Mouse (Mus musculus): ENCODE measurements at regions not wholly inside any gene's neighbourhood (a gene's known extent, or its start where the extent isn't known, plus 50 kb on each side); places are given as distances from the start of the nearest gene placed in this dataset.
A peak's percentile ranks its signal among the peaks of the same experiment; 100 is the strongest.
"Not testable (repeated sequence)": the region's sequence is repeated elsewhere in the genome, so short reads cannot be mapped to it uniquely, and the experiment has no call there.

DNA sequence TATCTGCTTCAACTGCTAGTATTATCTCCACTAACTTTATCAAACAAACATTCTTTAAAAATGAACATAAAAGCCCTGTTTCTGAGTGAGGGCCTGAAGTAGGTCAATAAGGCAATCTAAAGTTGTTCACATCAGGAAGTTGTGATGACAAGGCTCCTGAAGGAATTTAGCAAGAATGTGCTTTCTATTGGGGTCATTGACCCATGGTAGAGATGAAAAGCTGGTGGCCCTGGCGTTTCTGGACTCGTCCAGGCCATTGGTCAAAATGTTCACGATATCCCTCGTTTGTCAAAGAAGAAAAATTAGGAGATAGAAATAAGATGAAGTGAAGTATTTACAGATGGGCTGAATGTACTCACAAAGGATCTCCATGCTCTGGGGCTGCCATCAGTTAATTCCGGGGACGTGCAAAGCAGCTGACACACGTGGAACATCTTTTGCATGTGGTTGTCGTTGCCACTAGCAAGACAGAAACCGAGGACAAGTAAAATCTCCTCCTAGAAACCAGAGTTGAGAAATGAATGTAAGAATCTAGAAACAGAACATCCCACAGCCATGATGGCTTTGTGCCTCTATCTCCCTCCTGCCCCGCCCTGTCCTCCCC lies 134.1 kb downstream of the Snx18 start:
- DNase-seq = no peak

DNA sequence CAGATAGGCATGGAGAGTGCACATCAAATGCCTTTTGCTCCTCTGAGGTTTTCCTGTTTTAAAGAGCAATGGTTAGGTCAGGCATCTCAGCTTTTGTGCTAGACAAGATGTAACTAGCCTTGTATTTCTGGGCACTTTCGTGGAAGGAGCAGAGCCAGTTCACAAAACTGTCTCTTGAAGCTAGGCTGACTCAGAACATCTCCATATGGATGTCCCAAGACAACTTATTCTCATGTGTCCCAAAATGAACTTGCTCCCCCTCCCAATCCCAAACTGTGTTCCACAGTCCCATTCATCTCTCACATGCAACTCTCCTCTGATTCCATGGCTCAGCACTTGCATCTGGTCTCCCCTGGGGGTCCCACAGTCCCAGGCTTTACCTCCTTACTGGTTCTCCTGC lies 135.5 kb downstream of the Snx18 start:
- DNase-seq = no peak

DNA sequence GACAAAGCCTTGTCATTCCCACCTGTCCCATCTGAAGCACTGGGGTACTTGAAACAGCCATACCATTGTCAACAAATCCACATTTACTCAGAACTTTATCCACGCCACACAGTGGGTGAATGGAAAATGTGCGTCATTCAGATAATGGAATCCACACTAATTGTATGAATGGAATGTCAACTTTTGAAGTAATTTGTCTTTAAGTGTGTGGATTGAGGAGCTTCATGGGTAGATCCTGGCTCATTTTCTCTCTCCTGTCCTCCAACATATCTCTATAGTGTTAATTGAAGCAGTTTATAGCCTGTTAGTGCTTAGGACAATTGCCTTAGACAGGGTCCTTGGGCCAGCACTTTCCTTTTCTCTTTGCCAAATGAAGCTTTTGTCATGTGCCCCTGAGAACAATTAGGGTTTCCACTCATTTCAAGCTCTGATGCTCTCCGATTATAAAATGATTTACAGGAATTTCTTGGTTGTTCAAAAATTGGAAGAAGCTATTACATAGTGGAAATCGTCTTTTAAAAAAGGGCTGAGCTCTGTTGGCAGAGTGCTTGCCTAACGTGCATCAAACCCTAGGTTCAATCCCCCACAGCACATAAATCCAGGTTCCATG lies 140.4 kb downstream of the Snx18 start:
- DNase-seq = no peak

DNA sequence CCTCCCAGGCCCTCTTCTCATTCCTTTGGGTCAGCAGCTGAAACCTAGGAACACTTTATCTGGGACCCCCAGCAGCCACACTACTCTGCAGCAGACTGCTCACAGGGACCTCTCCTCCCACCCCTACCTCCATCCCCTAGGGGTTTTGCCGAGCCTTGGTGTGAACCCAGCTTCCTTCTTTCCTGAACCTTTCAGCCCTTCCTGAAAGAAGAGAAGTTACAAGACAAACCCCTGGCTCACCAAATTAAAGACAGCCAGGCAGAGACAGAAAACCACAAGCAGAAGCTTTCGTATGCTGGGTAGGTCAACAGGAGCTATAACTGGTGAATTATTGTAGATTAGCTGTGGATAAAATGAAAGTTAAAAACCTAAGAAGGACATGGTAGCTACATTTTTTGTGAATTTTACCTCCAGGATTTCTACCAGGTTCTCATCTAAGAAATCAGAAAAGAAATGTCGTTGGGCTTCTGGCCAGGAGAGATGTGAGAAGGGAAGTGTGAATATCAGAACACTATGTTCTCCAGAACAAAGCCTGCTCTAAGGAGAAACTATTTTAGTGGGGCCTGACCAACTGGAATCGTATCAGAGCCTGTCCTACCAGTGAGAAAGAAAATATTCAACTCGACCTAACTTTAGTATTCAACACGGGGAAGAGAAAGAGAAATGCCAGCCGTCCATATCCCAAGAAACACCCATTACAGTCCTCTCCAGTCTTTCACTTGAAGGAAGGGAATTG lies 147.4 kb downstream of the Snx18 start:
- DNase-seq = no peak

DNA sequence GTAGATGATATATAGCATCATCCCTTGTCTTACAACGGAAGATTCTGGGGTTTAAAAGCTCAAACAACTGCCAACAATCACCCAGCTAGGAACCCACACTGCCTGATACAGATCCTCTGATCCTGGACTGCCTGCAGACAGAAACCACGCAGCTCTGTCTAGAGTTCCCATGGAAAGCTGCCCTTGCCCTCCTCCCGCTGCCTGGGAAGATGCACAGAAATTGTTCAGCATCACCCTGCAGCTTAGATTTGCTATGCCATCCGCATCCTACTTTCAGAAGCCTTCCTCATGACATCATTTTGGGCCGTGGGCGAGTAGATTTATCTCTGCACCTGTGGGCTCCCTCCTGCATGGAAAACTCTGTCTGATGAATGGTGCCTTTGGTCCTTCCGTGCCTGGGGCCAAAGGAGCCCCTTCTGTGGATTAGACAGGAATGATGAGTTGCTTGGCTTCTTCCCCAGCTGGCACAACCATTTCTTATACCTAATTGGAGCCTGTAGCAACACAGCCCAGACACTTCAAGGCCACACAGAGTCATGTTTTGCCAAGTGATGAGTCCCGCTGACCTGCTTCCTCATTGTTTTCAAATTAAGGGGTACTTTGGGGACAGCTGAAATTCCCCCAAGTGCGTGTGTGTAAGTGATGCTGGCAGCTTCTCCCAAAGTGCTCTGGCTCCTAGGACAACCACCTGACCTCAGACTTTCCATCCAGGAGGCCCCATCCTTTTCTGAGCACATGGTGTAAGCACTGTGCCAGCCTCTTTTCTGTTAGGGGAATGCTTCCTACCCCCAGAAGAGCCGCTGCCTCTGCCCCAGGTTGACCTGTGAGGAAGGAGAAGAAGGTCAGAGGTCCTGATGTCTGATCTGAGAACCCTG lies 153.9 kb downstream of the Snx18 start:
- peak; percentile 41 to 44 for DNase-seq

DNA sequence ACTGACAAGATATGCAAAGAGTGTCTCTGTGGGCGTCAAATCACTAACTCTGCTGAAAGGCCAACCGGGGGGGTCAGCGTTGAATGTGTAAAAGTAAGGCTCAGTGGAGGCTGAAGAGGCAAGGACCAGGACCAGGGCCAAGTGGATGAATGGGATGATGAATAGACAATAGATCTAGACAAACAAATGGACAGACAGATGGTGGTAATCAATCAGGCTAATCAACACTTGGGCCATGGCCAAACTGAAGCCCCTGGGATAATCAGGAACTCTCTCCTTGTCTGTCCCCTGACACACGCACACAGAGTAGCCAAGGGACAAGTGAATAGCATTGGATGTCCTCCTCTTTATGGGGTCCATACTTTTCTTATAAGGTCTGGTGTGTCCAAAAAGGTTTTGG lies 154.9 kb downstream of the Snx18 start:
- peak; percentile 9 to 22 for DNase-seq

DNA sequence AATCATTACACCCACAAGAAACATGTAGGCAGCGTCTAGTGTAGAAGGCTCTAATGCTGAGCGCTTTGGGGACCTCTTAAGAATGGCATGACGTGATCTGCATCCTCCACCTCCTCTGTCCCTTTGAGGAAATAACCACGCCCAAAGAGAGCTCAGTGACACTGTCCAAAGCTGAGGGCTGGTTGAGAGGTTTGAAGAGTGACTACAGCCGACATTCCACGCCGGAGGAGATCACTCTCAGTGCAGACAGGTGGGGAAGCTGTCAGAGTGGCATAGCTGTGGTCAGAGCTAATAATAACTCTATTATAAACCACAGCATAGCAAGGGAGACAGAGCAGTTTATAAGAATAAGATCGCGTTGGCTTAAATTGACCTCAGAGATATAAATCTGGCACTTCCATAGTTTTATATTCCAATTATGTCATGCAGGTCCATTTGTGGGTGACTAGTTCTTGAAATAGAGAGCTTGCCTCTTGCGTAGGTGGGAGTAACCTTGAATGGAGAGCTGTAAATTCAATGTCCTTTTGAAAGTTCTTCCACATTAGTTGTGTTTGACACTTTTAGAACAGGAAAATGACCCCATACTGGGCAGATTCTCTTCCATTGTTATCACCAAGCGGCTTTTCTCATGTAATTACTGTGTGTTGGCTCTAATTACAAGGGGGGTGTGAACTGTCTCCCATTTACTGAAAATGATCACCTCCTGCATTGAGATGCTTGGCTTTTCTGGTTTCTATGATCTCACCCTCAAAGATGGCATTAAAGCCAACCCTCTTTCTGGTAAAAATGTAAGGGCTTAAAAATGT lies 161.7 kb downstream of the BC067074 start:
- no peak for DNase-seq

DNA sequence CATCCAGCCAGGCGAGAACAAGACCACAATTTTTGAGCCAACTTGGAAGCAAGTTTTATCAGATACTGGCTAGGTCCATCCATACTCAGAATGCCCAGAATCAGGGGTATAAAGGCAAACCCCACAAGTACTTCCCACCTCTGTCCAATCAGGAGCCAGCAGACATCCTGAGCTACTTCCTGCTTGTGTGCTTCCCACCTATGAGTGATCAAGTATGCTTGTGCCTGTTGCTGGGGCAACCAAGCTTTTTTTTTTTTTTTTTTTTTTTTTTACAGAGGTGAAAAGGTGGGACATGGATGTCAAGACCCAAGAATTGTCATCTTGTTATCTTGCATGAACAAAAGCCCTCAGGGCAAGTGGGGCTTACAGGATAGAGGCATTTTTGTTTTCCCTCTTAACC lies 155.4 kb downstream of the BC067074 start:
- no peak for DNase-seq

DNA sequence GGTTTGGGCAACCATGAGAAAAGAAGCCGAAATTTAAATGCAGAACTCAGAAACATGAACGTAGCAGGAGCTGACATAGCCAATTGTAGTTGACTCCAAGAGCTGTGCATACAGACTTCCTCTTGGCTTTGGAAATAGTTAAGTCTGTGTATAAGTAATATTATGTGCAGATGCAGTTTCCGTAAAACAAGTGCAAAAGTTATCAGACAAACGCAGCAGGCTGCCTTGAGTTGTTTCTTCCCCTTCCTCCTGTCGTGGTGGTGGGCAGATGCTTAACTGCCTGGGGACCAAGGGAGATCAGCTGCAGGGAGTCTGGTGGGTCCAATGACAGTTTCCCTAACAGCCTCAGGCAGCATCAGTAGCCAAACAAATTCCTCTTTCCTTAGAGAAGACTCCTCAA lies 153.3 kb downstream of the BC067074 start:
- no peak for DNase-seq

DNA sequence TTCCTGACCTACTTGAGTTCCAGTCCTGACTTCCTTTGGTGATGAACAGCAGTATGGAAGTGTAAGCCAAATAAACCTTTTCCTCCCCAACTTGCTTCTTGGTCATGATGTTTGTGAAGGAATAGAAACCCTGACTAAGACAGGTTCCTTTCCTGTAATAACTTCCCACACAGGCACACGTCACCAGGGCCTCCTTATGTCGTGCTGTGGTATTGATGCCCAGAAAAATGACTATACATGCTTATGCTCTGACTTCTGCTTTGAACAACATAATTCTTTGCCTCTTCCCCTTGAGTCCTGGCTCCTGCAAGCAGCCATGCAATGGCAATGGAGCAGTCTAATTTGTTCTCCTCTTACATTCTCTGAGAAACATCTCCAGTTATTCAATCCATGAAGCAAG lies 151.5 kb downstream of the BC067074 start:
- not testable (repeated sequence) for DNase-seq

DNA sequence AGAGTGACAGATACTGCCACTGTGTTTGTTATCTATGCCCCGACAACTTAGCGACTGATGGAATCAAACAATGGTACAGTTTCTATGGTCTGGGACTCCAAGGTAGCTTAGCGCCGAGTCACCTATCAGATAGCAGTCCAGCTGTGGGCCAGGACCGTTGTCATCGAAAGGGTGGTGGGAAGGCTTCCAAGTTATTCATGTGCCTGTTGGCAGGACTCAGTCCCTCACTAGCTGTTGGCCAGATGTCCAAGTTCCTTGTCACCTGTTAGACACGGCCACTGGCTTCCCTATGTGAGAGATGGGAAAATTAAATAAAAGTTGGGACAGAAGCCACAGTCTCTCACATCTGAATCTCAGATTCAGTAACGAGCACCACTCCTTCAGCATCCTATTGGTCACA lies 150.1 kb downstream of the BC067074 start:
- no peak for DNase-seq

DNA sequence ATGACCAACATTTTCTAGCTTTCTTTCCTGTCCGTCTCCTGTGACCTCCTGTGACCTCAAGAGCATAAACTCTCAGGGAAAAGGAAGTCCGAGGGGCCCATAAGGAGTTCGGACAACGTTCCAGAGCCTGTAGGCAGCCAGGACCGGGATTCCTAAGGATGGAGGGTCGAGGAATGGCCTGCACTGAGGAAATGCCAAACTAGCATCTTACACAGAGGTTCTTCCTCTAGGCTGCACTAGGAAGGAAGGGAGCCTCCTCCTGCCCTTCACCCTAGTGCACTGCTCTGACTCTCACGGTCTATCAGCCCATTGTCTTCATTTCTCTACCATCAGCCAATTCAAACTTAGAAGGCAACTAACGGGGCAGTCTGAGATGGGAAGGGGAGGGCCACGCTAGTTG lies 149.2 kb downstream of the BC067074 start:
- no peak for DNase-seq

DNA sequence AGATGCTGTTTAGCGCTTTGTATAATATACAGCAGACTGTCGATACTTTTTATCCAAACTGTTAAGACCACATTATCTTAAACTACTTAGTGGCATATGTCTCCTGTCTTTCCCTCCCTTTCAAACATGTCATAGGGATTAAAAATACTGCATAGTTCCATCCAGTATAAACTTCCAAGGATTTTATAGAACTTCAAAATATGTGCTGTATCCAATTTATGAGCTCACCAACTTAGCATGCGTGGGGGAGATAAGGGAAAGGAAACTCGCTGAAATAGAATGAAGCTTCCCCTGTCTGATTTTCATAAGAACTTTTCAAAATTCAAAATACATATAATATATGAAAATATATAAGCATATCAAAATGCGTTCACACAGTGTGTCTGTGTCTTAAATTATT lies 147.2 kb downstream of the BC067074 start:
- DNase-seq = no peak

DNA sequence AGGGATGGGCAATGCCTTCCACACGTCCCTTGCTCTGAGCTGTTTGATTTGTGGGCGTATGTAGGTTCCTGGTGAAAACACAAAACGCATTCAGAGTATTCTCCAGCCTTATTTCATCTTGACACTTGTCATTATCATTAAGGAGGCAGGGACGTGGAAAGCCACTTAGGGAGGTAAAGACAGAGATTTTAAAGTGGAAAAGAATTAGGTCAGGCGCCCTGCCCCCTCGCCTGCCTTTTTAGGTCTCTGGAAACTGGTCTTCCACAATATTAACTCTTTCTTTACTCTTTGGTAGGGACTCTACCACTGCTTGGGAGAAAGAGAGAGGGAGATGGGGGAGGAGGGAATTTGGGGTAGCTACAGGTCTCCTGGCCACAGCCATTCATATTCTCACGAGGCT lies 146.6 kb downstream of the BC067074 start:
- no peak for DNase-seq

DNA sequence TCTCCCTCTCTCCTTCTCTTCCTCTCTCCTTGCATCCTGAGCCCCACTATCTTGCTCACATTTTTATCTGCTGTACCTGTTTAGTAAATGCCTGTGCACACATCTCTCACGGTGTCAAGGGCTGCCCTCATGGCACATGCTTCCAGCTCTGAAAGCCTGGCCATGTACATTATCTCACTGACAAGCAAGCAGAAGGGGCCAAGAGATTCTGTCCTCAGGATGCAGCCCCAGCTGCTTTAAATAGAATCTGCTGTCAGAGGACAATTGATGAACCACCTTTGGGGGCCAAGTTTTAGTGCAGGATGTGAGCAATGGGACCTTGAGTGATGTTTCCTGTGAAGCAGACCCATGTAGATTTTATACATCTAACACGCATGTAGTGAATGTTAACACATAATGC lies 145.9 kb downstream of the BC067074 start:
- no peak for DNase-seq

DNA sequence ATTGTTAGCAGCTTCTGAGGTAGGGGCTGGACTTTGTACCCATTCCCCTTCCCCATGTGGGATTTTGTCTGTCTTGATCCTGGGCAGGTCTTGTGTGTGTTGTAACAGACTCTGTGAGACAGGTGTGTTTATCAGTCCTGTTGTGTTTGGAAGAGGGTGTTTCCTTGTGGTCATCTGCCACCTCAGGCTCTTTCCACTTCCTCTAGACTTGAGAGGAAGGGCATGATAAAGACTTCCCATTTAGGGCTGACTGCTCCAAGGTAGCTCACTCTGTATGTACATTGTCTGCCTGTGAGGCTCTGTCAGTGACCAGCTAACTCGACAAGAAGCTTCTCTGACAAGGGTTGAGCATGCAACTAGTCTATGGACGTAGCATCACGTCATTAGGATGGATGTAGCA lies 143.3 kb downstream of the BC067074 start:
- DNase-seq = no peak

DNA sequence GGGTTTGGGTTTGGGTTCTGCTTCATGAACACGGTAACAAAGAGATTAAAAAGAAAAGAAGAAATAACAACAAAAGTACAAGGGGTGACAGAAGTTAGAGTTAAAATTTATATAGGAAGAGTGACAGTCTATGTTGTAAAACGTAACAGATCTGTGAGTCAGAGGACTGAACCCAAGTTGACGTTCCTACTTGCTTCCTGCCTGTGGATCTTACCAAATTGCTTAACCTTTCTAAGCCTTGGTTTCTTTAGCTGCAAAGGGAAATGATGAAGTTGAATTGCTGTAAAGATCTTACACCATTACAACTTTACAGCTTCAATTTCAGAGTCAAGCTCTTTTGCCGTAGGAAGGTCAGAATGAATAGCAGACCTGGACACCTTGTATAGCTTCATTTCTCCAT lies 142.2 kb downstream of the BC067074 start:
- DNase-seq = no peak

DNA sequence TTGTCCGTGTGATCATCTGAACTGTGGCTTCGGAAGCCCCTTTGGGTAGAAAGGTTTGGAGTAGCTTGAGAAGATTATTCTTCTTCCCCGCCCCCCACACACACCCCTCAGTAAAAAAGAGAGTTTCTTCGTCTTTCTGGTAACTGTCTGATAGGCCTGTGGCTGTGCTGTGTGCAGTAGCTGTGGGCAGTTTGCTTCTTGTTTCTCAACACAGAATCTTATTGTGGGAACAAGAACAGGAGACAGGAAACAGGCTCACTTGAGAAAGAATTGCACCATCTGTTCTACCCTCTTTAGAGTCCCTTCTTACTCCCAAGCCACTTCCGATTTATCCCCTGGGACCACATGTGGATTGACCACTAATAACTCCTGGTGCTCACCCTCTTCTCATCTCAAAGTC lies 140.5 kb downstream of the BC067074 start:
- no peak for DNase-seq

DNA sequence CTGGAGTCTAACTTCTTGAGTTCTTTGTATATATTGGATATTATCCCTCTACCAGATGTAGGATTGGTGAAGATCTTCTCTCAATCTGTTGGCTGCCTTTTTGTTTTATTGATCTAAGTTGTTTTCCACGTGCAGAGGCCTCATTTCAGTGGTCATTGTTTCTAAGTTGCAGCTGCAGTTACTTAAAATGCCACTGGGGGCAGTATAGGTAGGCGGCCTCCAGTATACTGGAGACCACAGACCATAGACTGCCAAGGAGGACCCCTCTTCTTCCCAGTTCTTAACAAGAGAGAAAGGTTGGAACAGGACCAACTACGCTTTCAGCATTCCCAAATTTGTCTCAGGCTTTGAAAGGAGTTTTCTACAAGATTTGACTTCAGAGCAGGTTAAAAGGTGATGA lies 136.7 kb downstream of the BC067074 start:
- DNase-seq = peak; percentile 42 to 45

Measured in cerebellum, postnatal 14 days (tissue).